Mouse (Mus musculus) brain, embryonic 14.5 days (tissue): ENCODE measurements around the gene Ybey.

ENCODE experiments used
- CTCF ChIP-seq: fragments of 200-500 bp; IDR thresholded peaks from 2 replicates; pipeline ENCODE4 v1.5.1; 2012; ENCODE audit warnings: inconsistent platforms, mild to moderate bottlenecking, moderate library complexity, borderline replicate concordance; ENCODE audit not compliant: insufficient read depth, insufficient read length; ENCODE audit errors: extremely low read depth
- POLR2A ChIP-seq: fragments of 200-500 bp; IDR thresholded peaks from 2 replicates; pipeline ENCODE4 v1.6.1; 2012; ENCODE audit warnings: mild to moderate bottlenecking, inconsistent platforms, borderline replicate concordance; ENCODE audit not compliant: poor library complexity, insufficient read depth, insufficient read length, severe bottlenecking; ENCODE audit errors: extremely low read depth

GRCm38 (mm10) chr10:76481480-76481879, 12.6 kb upstream of the Ybey start:
- TF ChIP-seq CTCF = no peak
- no peak for TF ChIP-seq POLR2A
